Mouse (Mus musculus): ENCODE data around the gene Ccpg1.

Gene Ccpg1

GRCm38 (mm10) chr9:72985250-72986220 lies at the start of gene Ccpg1, which contains the start of gene Ccpg1os:
Gene Ccpg1 (plus strand): TSS chr9:72985429.
Gene Ccpg1os (minus strand): TSS chr9:72985382.
- H3K27me3 ChIP-seq (ENCODE audit: insufficient read depth, low read length): no peaks in the 10 kb centered on the region
- peak within 1 kb of the TSS; percentile 98 for H3K4me3 ChIP-seq (replicated peaks; ENCODE audit: low read length)
- TF ChIP-seq POU5F1 (IDR thresholded peaks at IDR 0.05; ENCODE audit: borderline replicate concordance, low read length) (no peak), CTCF (conservative IDR thresholded peaks at IDR 0.05; ENCODE audit: low read length) (no peak), NANOG (IDR thresholded peaks at IDR 0.05; ENCODE audit: borderline replicate concordance, low read length) (no peak)
- H3K9me3 ChIP-seq (ENCODE audit: low read length): no peaks in the 10 kb centered on the region
- H3K4me1 ChIP-seq (replicated peaks; ENCODE audit: low read depth, low read length): peaks cover 38% of the 10 kb centered on the region
- H3K36me3 ChIP-seq (ENCODE audit: insufficient read depth, low read length): no peaks in the 10 kb centered on the region

- no peaks in the 10 kb centered on the region; the same call in 1 of the 2 replicates for H3K9me3 ChIP-seq (ENCODE audit: low read length)
These were observed 48.9 kb upstream of the Ccpg1 start for GRCm38 (mm10) chr9:72936301-72936700.

GRCm38 (mm10) chr9:72943424-72943823 lies 41.8 kb upstream of the Ccpg1 start:
- TF ChIP-seq POU5F1 (IDR thresholded peaks at IDR 0.05; ENCODE audit: borderline replicate concordance, low read length) (no peak), CTCF (conservative IDR thresholded peaks at IDR 0.05; ENCODE audit: low read length) (peak; percentile 86), NANOG (IDR thresholded peaks at IDR 0.05; ENCODE audit: borderline replicate concordance, low read length) (no peak)
- Histone ChIP-seq H3K36me3 (ENCODE audit: insufficient read depth, low read length) (no peaks in the 10 kb centered on the region), H3K4me3 (replicated peaks; ENCODE audit: low read length) (no peak overlapping the region), H3K4me1 (replicated peaks; ENCODE audit: low read depth, low read length) (peaks cover 18% of the 10 kb centered on the region), H3K27me3 (ENCODE audit: insufficient read depth, low read length) (peaks cover 15% of the 10 kb centered on the region), H3K9me3 (ENCODE audit: low read length) (no peaks in the 10 kb centered on the region; the same call in 1 of the 2 replicates)

More at GRCm38 (mm10) chr9:72936301-72936700, 48.9 kb upstream of the Ccpg1 start:
- Histone ChIP-seq H3K4me3 (replicated peaks; ENCODE audit: low read length) (no peak overlapping the region), H3K4me1 (replicated peaks; ENCODE audit: low read depth, low read length) (peaks cover 5% of the 10 kb centered on the region), H3K27me3 (ENCODE audit: insufficient read depth, low read length) (no peaks in the 10 kb centered on the region), H3K36me3 (ENCODE audit: insufficient read depth, low read length) (no peaks in the 10 kb centered on the region)
- TF ChIP-seq POU5F1 (IDR thresholded peaks at IDR 0.05; ENCODE audit: borderline replicate concordance, low read length): no peak

- peaks cover 18% of the 10 kb centered on the region for H3K4me1 ChIP-seq (replicated peaks; ENCODE audit: low read depth, low read length)
- H3K27me3 ChIP-seq (ENCODE audit: insufficient read depth, low read length): peaks cover 15% of the 10 kb centered on the region
- peak overlapping the region; percentile 45; the same call in 1 of the 2 replicates for H3K4me3 ChIP-seq (replicated peaks; ENCODE audit: low read length)
- no peaks in the 10 kb centered on the region for H3K36me3 ChIP-seq (ENCODE audit: insufficient read depth, low read length)
- H3K9me3 ChIP-seq (ENCODE audit: low read length): no peaks in the 10 kb centered on the region
- no peak for TF ChIP-seq CTCF (conservative IDR thresholded peaks at IDR 0.05; ENCODE audit: low read length)
These were observed 40.9 kb upstream of the Ccpg1 start for GRCm38 (mm10) chr9:72944286-72944685.

GRCm38 (mm10) chr9:72947010-72947409 lies 38.2 kb upstream of the Ccpg1 start:
- H3K9me3 ChIP-seq (ENCODE audit: low read length): no peaks in the 10 kb centered on the region
- H3K36me3 ChIP-seq (ENCODE audit: insufficient read depth, low read length): no peaks in the 10 kb centered on the region
- H3K27me3 ChIP-seq (ENCODE audit: insufficient read depth, low read length): peaks cover 15% of the 10 kb centered on the region
- peak; percentile 89 for TF ChIP-seq CTCF (conservative IDR thresholded peaks at IDR 0.05; ENCODE audit: low read length)
- TF ChIP-seq POU5F1 (IDR thresholded peaks at IDR 0.05; ENCODE audit: borderline replicate concordance, low read length): no peak
- no peak for TF ChIP-seq NANOG (IDR thresholded peaks at IDR 0.05; ENCODE audit: borderline replicate concordance, low read length)
- no peak overlapping the region for H3K4me3 ChIP-seq (replicated peaks; ENCODE audit: low read length)
- H3K4me1 ChIP-seq (replicated peaks; ENCODE audit: low read depth, low read length): peaks cover 15% of the 10 kb centered on the region

- peaks cover 11% of the 10 kb centered on the region for H3K4me1 ChIP-seq (replicated peaks; ENCODE audit: low read depth, low read length)
- no peaks in the 10 kb centered on the region for H3K9me3 ChIP-seq (ENCODE audit: low read length)
- no peaks in the 10 kb centered on the region for H3K36me3 ChIP-seq (ENCODE audit: insufficient read depth, low read length)
- H3K27me3 ChIP-seq (ENCODE audit: insufficient read depth, low read length): peaks cover 10% of the 10 kb centered on the region
- TF ChIP-seq NANOG (IDR thresholded peaks at IDR 0.05; ENCODE audit: borderline replicate concordance, low read length) (no peak), POU5F1 (IDR thresholded peaks at IDR 0.05; ENCODE audit: borderline replicate concordance, low read length) (no peak), CTCF (conservative IDR thresholded peaks at IDR 0.05; ENCODE audit: low read length) (no peak)
- no peak overlapping the region for H3K4me3 ChIP-seq (replicated peaks; ENCODE audit: low read length)
These were observed 35.7 kb upstream of the Ccpg1 start for GRCm38 (mm10) chr9:72949572-72949971.

GRCm38 (mm10) chr9:72954746-72955145 lies 30.5 kb upstream of the Ccpg1 start:
- no peak overlapping the region for H3K4me3 ChIP-seq (replicated peaks; ENCODE audit: low read length)
- TF ChIP-seq CTCF (conservative IDR thresholded peaks at IDR 0.05; ENCODE audit: low read length) (peak; percentile 63), POU5F1 (IDR thresholded peaks at IDR 0.05; ENCODE audit: borderline replicate concordance, low read length) (no peak)
- peaks cover 20% of the 10 kb centered on the region for H3K4me1 ChIP-seq (replicated peaks; ENCODE audit: low read depth, low read length)
- no peaks in the 10 kb centered on the region for H3K9me3 ChIP-seq (ENCODE audit: low read length)
- H3K27me3 ChIP-seq (ENCODE audit: insufficient read depth, low read length): no peaks in the 10 kb centered on the region
- no peaks in the 10 kb centered on the region for H3K36me3 ChIP-seq (ENCODE audit: insufficient read depth, low read length)

- TF ChIP-seq NANOG (IDR thresholded peaks at IDR 0.05; ENCODE audit: borderline replicate concordance, low read length): no peak
- peak; percentile 84 for TF ChIP-seq CTCF (conservative IDR thresholded peaks at IDR 0.05; ENCODE audit: low read length)
- no peaks in the 10 kb centered on the region for H3K9me3 ChIP-seq (ENCODE audit: low read length)
These were observed 29.7 kb upstream of the Ccpg1 start for GRCm38 (mm10) chr9:72955546-72955945.

More at GRCm38 (mm10) chr9:72955546-72955945, 29.7 kb upstream of the Ccpg1 start:
- Histone ChIP-seq H3K36me3 (ENCODE audit: insufficient read depth, low read length) (no peaks in the 10 kb centered on the region), H3K4me1 (replicated peaks; ENCODE audit: low read depth, low read length) (peaks cover 20% of the 10 kb centered on the region), H3K27me3 (ENCODE audit: insufficient read depth, low read length) (no peaks in the 10 kb centered on the region), H3K4me3 (replicated peaks; ENCODE audit: low read length) (no peak overlapping the region)

All from E14TG2a.4 (cell line).